Mouse (Mus musculus): ENCODE measurements around the gene Gm6217. TPM values are rescaled to one million over a fixed set of nuclear protein-coding genes. Genes with fewer than 3 reads are reported as not detected.
"Not testable (repeated sequence)": the region's sequence is repeated elsewhere in the genome, so short reads cannot be mapped to it uniquely, and the experiment has no call there.

The Gm6217 gene
- polyA plus RNA-seq, 1 experiment, result not detected

DNA sequence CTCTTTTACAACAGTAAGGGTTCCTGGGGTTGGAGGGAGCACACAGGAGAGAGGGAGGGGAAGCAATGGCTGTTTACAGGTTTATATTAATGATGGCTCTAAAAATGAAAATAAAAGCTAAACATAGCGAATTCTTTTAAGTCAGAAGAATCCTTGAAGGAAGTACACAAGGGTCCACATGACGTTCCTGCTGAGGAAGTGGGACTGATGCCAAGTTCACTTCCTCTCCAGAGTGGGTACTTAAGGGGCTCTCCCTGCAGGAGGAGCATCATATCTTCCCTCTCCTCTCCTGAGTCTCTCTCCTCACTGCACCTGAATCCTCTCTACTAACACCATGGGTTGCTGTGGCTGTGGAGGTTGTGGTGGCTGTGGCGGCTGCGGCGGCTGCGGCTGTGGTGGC lies 6.5 kb downstream of the Gm6217 start, which contains the start of gene A030014E15Rik:
Gene A030014E15Rik, plus strand, starts transcription at position 268 of the 400 bp plus-strand sequence.
- Histone ChIP-seq H3K36me3 (ENCODE audit: control insufficient read depth, insufficient read depth, low read length) (no peaks in the 10 kb centered on the region), H3K27me3 (ENCODE audit: control insufficient read depth, insufficient read depth, low read length) (no peaks in the 10 kb centered on the region), H3K27ac (ENCODE audit: insufficient read depth, low read depth, low read length) (no peak within 1 kb of the TSS), H3K4me1 (ENCODE audit: control insufficient read depth, insufficient read depth, insufficient read length, low read length) (no peaks in the 10 kb centered on the region), H3K4me3 (ENCODE audit: low read depth, low read length) (no peak within 1 kb of the TSS)
- no peak for TF ChIP-seq POLR2A (IDR thresholded peaks at IDR 0.05; ENCODE audit: low read depth, low read length)
- no peak for TF ChIP-seq CTCF (IDR thresholded peaks at IDR 0.05; ENCODE audit: extremely low read depth, insufficient read length, insufficient replicate concordance, low read depth, low read length)
- 79% methylated on average over 6 of the region's 6 CpGs for WGBS

DNA sequence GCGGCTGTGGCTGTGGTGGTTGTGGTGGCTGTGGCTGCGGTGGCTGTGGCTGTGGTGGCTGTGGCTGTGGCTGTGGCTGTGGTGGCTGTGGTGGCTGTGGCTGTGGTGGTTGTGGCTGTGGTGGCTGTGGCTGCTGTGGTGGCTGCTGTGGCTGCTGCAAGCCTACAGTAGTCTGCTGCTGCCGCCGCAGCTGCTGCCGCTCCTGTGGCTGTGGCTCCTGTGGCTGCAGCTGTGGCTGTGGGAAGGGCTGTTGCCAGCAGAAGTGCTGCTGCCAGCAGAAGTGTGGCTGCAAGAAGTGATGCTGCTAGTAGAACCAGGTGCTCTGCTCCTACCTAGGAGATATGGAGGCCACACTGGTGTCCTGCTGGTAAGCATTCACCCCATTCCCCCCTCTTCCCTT lies 17.8 kb downstream of the Gm6217 start:
- WGBS, result 90% methylated on average over 5 of the region's 5 CpGs
- not testable (repeated sequence) for H3K27me3 ChIP-seq (ENCODE audit: control insufficient read depth, insufficient read depth, low read length); H3K36me3 ChIP-seq (ENCODE audit: control insufficient read depth, insufficient read depth, low read length); H3K4me1 ChIP-seq (ENCODE audit: control insufficient read depth, insufficient read depth, insufficient read length, low read length); H3K27ac ChIP-seq (ENCODE audit: insufficient read depth, low read depth, low read length); H3K4me3 ChIP-seq (ENCODE audit: low read depth, low read length)

DNA sequence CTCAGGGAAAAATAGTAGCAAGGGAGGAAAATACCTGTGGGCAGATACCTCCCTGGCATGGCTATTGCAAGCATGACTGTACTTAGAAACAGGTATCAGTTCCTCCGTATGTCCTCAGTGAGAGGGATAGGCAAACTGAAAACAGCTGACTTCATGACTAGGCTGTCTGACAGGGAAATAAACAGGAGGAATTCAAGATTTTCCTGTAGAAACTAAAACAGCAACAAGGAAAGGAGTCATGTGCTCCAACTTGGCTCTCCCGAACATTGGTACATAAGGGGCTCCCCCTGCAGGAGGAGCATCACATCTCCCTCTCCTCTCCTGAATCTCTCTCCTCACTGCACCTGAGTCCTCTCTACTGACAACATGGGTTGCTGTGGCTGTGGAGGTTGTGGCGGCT lies 18.2 kb downstream of the Gm6217 start, which contains the start of gene A030005L19Rik:
Gene A030005L19Rik, plus strand, starts transcription at position 301 of the 400 bp plus-strand sequence.
- H3K4me1 ChIP-seq (ENCODE audit: control insufficient read depth, insufficient read depth, insufficient read length, low read length), result 0 out of 2 replicates have a peak, but pooled peaks cover 2% of the 10 kb centered on the region
- no peaks in the 10 kb centered on the region for H3K27me3 ChIP-seq (ENCODE audit: control insufficient read depth, insufficient read depth, low read length)
- no peak for TF ChIP-seq POLR2A (IDR thresholded peaks at IDR 0.05; ENCODE audit: low read depth, low read length)
- no peak for TF ChIP-seq CTCF (IDR thresholded peaks at IDR 0.05; ENCODE audit: extremely low read depth, insufficient read length, insufficient replicate concordance, low read depth, low read length)
- no peak within 1 kb of the TSS for H3K4me3 ChIP-seq (ENCODE audit: low read depth, low read length)
- no peaks in the 10 kb centered on the region for H3K36me3 ChIP-seq (ENCODE audit: control insufficient read depth, insufficient read depth, low read length)
- H3K27ac ChIP-seq (ENCODE audit: insufficient read depth, low read depth, low read length), result no peak within 1 kb of the TSS
- WGBS, result 68% methylated on average over 3 of the region's 3 CpGs

DNA sequence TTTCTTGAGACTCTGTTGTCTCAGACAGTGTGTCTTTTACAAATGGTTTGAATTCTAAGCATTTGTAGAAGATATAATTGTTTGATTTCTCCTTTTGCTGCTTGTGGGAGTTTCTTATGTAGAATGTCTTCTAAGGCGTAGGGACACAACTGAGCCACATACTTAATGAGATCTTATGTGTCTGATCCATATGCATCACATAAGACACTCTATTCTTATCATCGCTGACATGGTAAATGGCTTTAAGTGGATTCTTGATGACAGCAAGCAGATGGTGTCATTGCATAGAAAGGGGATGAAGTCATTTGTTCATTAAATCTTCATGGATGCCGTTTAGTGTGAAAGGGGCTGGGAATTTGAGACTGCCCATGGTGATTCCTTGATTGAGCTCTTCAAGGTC lies 25.3 kb downstream of the Gm6217 start:
- H3K27me3 ChIP-seq (ENCODE audit: control insufficient read depth, insufficient read depth, low read length), result no peaks in the 10 kb centered on the region
- TF ChIP-seq CTCF (IDR thresholded peaks at IDR 0.05; ENCODE audit: extremely low read depth, insufficient read length, insufficient replicate concordance, low read depth, low read length), result no peak
- no peak for TF ChIP-seq POLR2A (IDR thresholded peaks at IDR 0.05; ENCODE audit: low read depth, low read length)
- no peak overlapping the region for H3K27ac ChIP-seq (ENCODE audit: insufficient read depth, low read depth, low read length)
- peaks cover 13% of the 10 kb centered on the region for H3K36me3 ChIP-seq (ENCODE audit: control insufficient read depth, insufficient read depth, low read length)
- WGBS, result 89% methylated on average over 3 of the region's 3 CpGs
- H3K4me1 ChIP-seq (ENCODE audit: control insufficient read depth, insufficient read depth, insufficient read length, low read length), result no peaks in the 10 kb centered on the region
- no peak overlapping the region for H3K4me3 ChIP-seq (ENCODE audit: low read depth, low read length)

DNA sequence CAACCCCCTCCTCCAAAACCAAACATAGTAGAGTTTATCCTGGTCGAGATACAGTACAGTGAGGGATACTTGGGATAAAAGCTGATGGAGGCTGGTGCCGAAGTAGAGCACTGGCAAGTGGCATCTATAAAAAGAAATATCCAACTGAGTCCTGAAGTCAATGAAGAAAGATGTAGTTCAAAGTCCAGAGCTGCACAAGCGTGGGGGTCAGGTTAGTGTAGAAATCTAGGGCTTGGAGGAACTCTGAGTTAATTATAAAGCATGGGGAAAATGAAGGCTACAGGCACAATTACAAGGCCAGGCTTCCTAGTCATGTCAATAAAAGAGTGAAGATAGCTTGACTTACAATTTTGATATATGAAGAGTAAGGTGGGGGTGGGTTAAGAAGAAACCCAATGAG lies 30.0 kb downstream of the Gm6217 start:
- Histone ChIP-seq H3K4me1 (ENCODE audit: control insufficient read depth, insufficient read depth, insufficient read length, low read length) (no peaks in the 10 kb centered on the region), H3K27ac (ENCODE audit: insufficient read depth, low read depth, low read length) (no peak overlapping the region), H3K27me3 (ENCODE audit: control insufficient read depth, insufficient read depth, low read length) (no peaks in the 10 kb centered on the region; the same call in 1 of the 2 replicates), H3K4me3 (ENCODE audit: low read depth, low read length) (no peak overlapping the region), H3K36me3 (ENCODE audit: control insufficient read depth, insufficient read depth, low read length) (peaks cover 38% of the 10 kb centered on the region)
- TF ChIP-seq POLR2A (IDR thresholded peaks at IDR 0.05; ENCODE audit: low read depth, low read length) (no peak), CTCF (IDR thresholded peaks at IDR 0.05; ENCODE audit: extremely low read depth, insufficient read length, insufficient replicate concordance, low read depth, low read length) (no peak)
- 82% methylated on average over 3 of the region's 3 CpGs for WGBS

DNA sequence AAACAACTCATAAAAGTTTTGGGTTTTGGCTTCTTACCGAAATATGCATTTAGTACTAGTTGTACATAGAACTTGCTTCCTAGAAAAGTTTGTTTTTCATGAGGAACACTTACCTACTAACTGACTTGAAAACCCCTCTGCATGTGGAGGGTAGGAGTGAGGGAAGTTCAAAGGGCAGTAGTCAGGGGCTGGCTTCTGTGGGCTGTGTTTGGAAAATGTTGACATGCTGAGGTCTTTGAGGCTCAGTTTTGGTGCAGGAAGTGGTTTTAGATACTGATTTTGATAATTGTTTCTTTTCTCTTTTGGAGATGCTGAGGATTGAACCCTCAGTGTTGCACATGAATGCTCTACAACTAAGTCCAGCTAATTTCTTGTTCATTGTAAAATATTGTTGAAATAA lies 30.6 kb downstream of the Gm6217 start:
- Histone ChIP-seq H3K27ac (ENCODE audit: insufficient read depth, low read depth, low read length) (no peak overlapping the region), H3K4me3 (ENCODE audit: low read depth, low read length) (no peak overlapping the region), H3K4me1 (ENCODE audit: control insufficient read depth, insufficient read depth, insufficient read length, low read length) (no peaks in the 10 kb centered on the region), H3K36me3 (ENCODE audit: control insufficient read depth, insufficient read depth, low read length) (peaks cover 40% of the 10 kb centered on the region), H3K27me3 (ENCODE audit: control insufficient read depth, insufficient read depth, low read length) (no peaks in the 10 kb centered on the region; the same call in 1 of the 2 replicates)
- WGBS, result 88% methylated on average over 1 of the region's 1 CpGs
- no peak for TF ChIP-seq POLR2A (IDR thresholded peaks at IDR 0.05; ENCODE audit: low read depth, low read length)
- TF ChIP-seq CTCF (IDR thresholded peaks at IDR 0.05; ENCODE audit: extremely low read depth, insufficient read length, insufficient replicate concordance, low read depth, low read length), result no peak

DNA sequence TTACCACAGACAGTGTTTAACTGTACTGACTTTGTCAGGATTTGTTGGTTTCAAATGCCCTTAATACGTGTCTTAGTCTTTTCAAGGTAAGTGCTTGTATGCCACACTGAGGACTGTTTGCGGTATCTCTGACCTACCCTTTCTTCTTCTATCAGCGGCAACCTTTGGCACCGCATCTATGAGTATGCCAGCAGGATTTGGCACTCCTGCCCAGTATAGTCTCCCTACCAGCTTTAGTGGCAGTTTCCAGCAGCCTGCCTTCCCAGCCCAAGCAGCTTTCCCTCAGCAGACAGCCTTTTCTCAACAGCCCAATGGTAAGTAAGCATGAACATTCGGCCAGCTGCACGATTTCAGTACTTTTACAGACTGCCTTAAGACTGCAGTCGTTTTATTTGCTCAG lies 37.9 kb downstream of the Gm6217 start:
- Histone ChIP-seq H3K36me3 (ENCODE audit: control insufficient read depth, insufficient read depth, low read length) (peaks cover 40% of the 10 kb centered on the region), H3K27ac (ENCODE audit: insufficient read depth, low read depth, low read length) (no peak overlapping the region), H3K4me1 (ENCODE audit: control insufficient read depth, insufficient read depth, insufficient read length, low read length) (no peaks in the 10 kb centered on the region), H3K27me3 (ENCODE audit: control insufficient read depth, insufficient read depth, low read length) (no peaks in the 10 kb centered on the region), H3K4me3 (ENCODE audit: low read depth, low read length) (no peak overlapping the region)
- 75% methylated on average over 7 of the region's 7 CpGs for WGBS
- TF ChIP-seq CTCF (IDR thresholded peaks at IDR 0.05; ENCODE audit: extremely low read depth, insufficient read length, insufficient replicate concordance, low read depth, low read length) (no peak), POLR2A (IDR thresholded peaks at IDR 0.05; ENCODE audit: low read depth, low read length) (no peak)

Other genes with a start within 250 kb of the Gm6217 start
- gene Mff, start 206.5 kb downstream of the Gm6217 start, polyA plus RNA-seq (2012; rRNA removed), result 22.3 and 31.7 TPM in 2 replicates
- gene Tm4sf20, start 162.9 kb downstream of the Gm6217 start, polyA plus RNA-seq (2012; rRNA removed), result 38.1 and 224 TPM in 2 replicates
- not detected in 2 replicates for gene Gm47791, start 160.2 kb downstream of the Gm6217 start, polyA plus RNA-seq (2012; rRNA removed)
- gene Agfg1, start 91.9 kb downstream of the Gm6217 start, polyA plus RNA-seq (2012; rRNA removed), result 28.4 and 46.7 TPM in 2 replicates
- gene A030005L19Rik, start 18.1 kb downstream of the Gm6217 start, polyA plus RNA-seq (2012; rRNA removed), result 1.6 and 2.2 TPM in 2 replicates
- not detected in 2 replicates for gene A030014E15Rik, start 6.5 kb downstream of the Gm6217 start, polyA plus RNA-seq (2012; rRNA removed)
- not detected in 2 replicates for gene A030003K21Rik, start 12.0 kb upstream of the Gm6217 start, polyA plus RNA-seq (2012; rRNA removed)
- not detected in 2 replicates for gene Gm7544, start 24.6 kb upstream of the Gm6217 start, polyA plus RNA-seq (2012; rRNA removed)
- gene Gm47955, start 28.9 kb upstream of the Gm6217 start, polyA plus RNA-seq (2012; rRNA removed), result not detected in 2 replicates
- gene Gm47959, start 69.1 kb upstream of the Gm6217 start, polyA plus RNA-seq (2012; rRNA removed), result not detected in 2 replicates
- 0.63 and 8.2 TPM in 2 replicates for gene Slc19a3, start 107.0 kb upstream of the Gm6217 start, polyA plus RNA-seq (2012; rRNA removed)
- gene Krtap28-10, start 111.1 kb upstream of the Gm6217 start, polyA plus RNA-seq (2012; rRNA removed), result not detected in 2 replicates
- gene Gm47969, start 113.5 kb upstream of the Gm6217 start, polyA plus RNA-seq (2012; rRNA removed), result 0.09 TPM in 1 of 2 replicates, not detected in the other
- 0.18 TPM in 1 of 2 replicates, not detected in the other for gene A030005K14Rik, start 128.0 kb upstream of the Gm6217 start, polyA plus RNA-seq (2012; rRNA removed)
- gene Krtap28-13, start 129.5 kb upstream of the Gm6217 start, polyA plus RNA-seq (2012; rRNA removed), result 1.3 TPM in 1 of 2 replicates, not detected in the other
- gene Ccl20, start 185.4 kb upstream of the Gm6217 start, polyA plus RNA-seq (2012; rRNA removed), result 4.1 and 15.3 TPM in 2 replicates
- gene Daw1, start 228.4 kb upstream of the Gm6217 start, polyA plus RNA-seq (2012; rRNA removed), result not detected in 2 replicates

Data from small intestine, adult 2 months (tissue).